Mouse (Mus musculus) thymus, adult 2 months (tissue): ENCODE measurements at regions not wholly inside any gene's neighbourhood (a gene's known extent, or its start where the extent isn't known, plus 50 kb on each side); places are given as distances from the start of the nearest gene placed in this dataset.

ENCODE experiments used
- CTCF ChIP-seq: fragments of 200-500 bp; IDR thresholded peaks from 2 replicates; pipeline ENCODE4 v1.5.1; 2012; ENCODE audit warnings: mild to moderate bottlenecking, control low read depth, low read length, moderate library complexity, borderline replicate concordance; ENCODE audit not compliant: control insufficient read depth, poor library complexity, insufficient read depth; ENCODE audit errors: extremely low read depth
- POLR2A ChIP-seq: fragments of 200-500 bp; IDR thresholded peaks from 2 replicates; pipeline ENCODE4 v1.6.1; 2012; ENCODE audit warnings: mild to moderate bottlenecking, low read length, control low read depth, moderate library complexity; ENCODE audit not compliant: control insufficient read depth, poor library complexity, insufficient read depth; ENCODE audit errors: extremely low read depth

DNA sequence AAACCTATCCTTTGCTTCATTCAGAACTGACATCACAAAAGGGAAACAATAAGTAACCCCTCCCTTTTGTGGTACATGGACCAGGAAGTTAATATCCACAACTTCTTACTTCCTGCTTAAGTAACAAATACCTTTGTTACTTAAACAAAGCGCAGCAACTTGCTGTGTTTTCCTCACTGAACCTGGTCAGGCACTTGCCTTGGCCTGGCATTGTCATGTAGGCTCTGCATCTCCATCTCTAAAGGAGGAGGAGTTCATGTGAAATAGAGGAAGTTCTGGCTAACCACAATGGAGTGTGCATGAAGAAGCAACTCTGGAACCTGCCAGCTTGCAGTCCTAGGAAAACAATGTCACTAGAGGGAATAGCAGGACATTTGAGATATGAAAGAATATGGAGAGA, 806.3 kb downstream of the Tmem132b start:
- TF ChIP-seq POLR2A (no peak), CTCF (no peak)
